Comparison of ENCODE assay signal across 8 mouse cellular contexts in the genomic region with DNA sequence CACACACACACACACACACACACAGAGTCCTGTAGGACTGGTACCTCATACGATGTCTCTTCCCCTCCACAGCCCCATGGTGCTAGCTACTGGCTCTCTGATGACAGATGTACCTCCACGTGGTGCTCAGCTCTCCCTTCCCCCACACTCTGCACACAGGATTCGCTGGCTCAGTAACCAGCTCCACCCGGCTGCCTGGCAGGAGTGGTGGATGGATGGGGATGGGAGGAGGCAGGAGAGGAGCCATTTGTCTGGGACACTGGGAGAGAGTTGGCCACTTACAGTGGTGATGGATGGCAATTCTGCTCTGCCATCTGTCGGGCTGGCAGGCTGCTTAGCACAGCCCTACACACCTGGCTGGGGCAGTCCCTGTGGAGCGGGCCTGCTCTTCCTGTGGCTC.
DNase-seq lines count a peak whose midpoint lies in the region; ATAC-seq and TF ChIP-seq lines count a peak whose summit lies in the region.

No protein-coding gene starts in this region.

- H3K9ac ChIP-seq in hindbrain, embryonic 11.5 days (ENCODE audit: low read depth, low read length): no peak overlapping the region
- H3K9ac ChIP-seq in kidney, embryonic 14.5 days (ENCODE audit: low read depth, low read length): no peak overlapping the region

- no peak for TF ChIP-seq POLR2A in brain, embryonic 14.5 days (IDR thresholded peaks at IDR 0.05; ENCODE audit: borderline replicate concordance, extremely low read depth, insufficient read depth, insufficient read length, poor library complexity, severe bottlenecking)

- no peaks in the 10 kb centered on the region for H3K9me3 ChIP-seq in E14TG2a.4 (ENCODE audit: low read length)
- no peaks in the 10 kb centered on the region for H3K9me3 ChIP-seq in hindbrain, embryonic 11.5 days (ENCODE audit: control insufficient read depth, low read length)
- no peaks in the 10 kb centered on the region for H3K9me3 ChIP-seq in kidney, embryonic 14.5 days (ENCODE audit: control insufficient read depth, low read length)

- no peak overlapping the region for H3K4me2 ChIP-seq in hindbrain, embryonic 11.5 days (replicated peaks; ENCODE audit: low read depth, low read length)
- no peak overlapping the region for H3K4me2 ChIP-seq in kidney, embryonic 14.5 days (replicated peaks; ENCODE audit: low read depth, low read length)

- peak; percentile 93 for DNase-seq in brain, embryonic 14.5 days (ENCODE audit: low read depth)
- DNase-seq in hindbrain, embryonic 11.5 days (ENCODE audit: low spot score): peak; percentile 47
- DNase-seq in mesoderm, embryonic 11.5 days (ENCODE audit: low read depth, low spot score): peak; percentile 59
- no peak for DNase-seq in urinary bladder, postnatal 14 days (ENCODE audit: low spot score)
- no peak for DNase-seq in thymus, postnatal 25 days
- DNase-seq in kidney, postnatal 25 days: no peak

- H3K27ac ChIP-seq in hindbrain, embryonic 11.5 days (ENCODE audit: low read depth, low read length): no peak overlapping the region; the same call in 1 of the 2 replicates
- no peak overlapping the region for H3K27ac ChIP-seq in kidney, embryonic 14.5 days (ENCODE audit: low read depth, low read length)

- peaks cover 79% of the 10 kb centered on the region for H3K27me3 ChIP-seq in E14TG2a.4 (ENCODE audit: insufficient read depth, low read length)
- H3K27me3 ChIP-seq in hindbrain, embryonic 11.5 days (ENCODE audit: control insufficient read depth, insufficient read depth, low read length): no peaks in the 10 kb centered on the region
- H3K27me3 ChIP-seq in kidney, embryonic 14.5 days (ENCODE audit: control insufficient read depth, insufficient read depth, low read length): peaks cover 31% of the 10 kb centered on the region; the same call in 1 of the 2 replicates

- H3K4me1 ChIP-seq in E14TG2a.4 (replicated peaks; ENCODE audit: low read depth, low read length): peaks cover 70% of the 10 kb centered on the region
- no peaks in the 10 kb centered on the region for H3K4me1 ChIP-seq in hindbrain, embryonic 11.5 days (replicated peaks; ENCODE audit: control insufficient read depth, insufficient read depth, low read length)
- H3K4me1 ChIP-seq in kidney, embryonic 14.5 days (ENCODE audit: control insufficient read depth, insufficient read depth, low read length): no peaks in the 10 kb centered on the region

- H3K36me3 ChIP-seq in E14TG2a.4 (ENCODE audit: insufficient read depth, low read length): no peaks in the 10 kb centered on the region
- no peaks in the 10 kb centered on the region for H3K36me3 ChIP-seq in hindbrain, embryonic 11.5 days (ENCODE audit: control insufficient read depth, insufficient read depth, low read length)
- H3K36me3 ChIP-seq in kidney, embryonic 14.5 days (ENCODE audit: control insufficient read depth, insufficient read depth, low read length): no peaks in the 10 kb centered on the region

- peak overlapping the region; percentile 57 for H3K4me3 ChIP-seq in E14TG2a.4 (replicated peaks; ENCODE audit: low read length)
- H3K4me3 ChIP-seq in hindbrain, embryonic 11.5 days (ENCODE audit: low read depth, low read length): no peak overlapping the region
- no peak overlapping the region for H3K4me3 ChIP-seq in kidney, embryonic 14.5 days (ENCODE audit: low read length)

- TF ChIP-seq CTCF in E14TG2a.4 (conservative IDR thresholded peaks at IDR 0.05; ENCODE audit: low read length): no peak
- no peak for TF ChIP-seq CTCF in brain, embryonic 14.5 days (IDR thresholded peaks at IDR 0.05; ENCODE audit: borderline replicate concordance, extremely low read depth, insufficient read depth, insufficient read length)

- WGBS in hindbrain, embryonic 11.5 days: 15% methylated on average over 6 of the region's 6 CpGs
- 9% methylated on average over 6 of the region's 6 CpGs for WGBS in kidney, embryonic 14.5 days

- ATAC-seq in hindbrain, embryonic 11.5 days (ENCODE audit: low FRiP score): peak; percentile 71
- ATAC-seq in kidney, embryonic 14.5 days (ENCODE audit: low FRiP score, low TSS enrichment): no peak

Comparison
In these comparisons a context has a peak if more than half of its experiments do, and no peak if none do; other contexts are left out.
1. DNase-seq: peak in brain, embryonic 14.5 days (single experiment), hindbrain, embryonic 11.5 days (single experiment) and mesoderm, embryonic 11.5 days (single experiment); none in urinary bladder, postnatal 14 days (single experiment), thymus, postnatal 25 days (single experiment) and kidney, postnatal 25 days (0 of 2).